Mouse (Mus musculus): ENCODE measurements around the gene Cc2d1b. TPM values are rescaled to one million over a fixed set of nuclear protein-coding genes. Genes with fewer than 3 reads are reported as not detected.

The Cc2d1b gene
- polyA plus RNA-seq (2014; fragmentation: Illumina TruSeq; extraction: RNeasy Lipid Tissue Mini Kit (QIAGEN cat#74804); ENCODE audit: low read depth, low replicate concordance) = 46.0 TPM

GRCm38 (mm10) chr4:108619587-108620341, at the start of gene Cc2d1b:
Gene Cc2d1b (plus strand): TSS chr4:108619940.

GRCm38 (mm10) chr4:108578840-108579742, 40.6 kb upstream of the Cc2d1b start, which contains the start of the genes Prpf38a and Orc1:
Gene Prpf38a (minus strand): TSS chr4:108579336.
Gene Orc1 (plus strand): TSS chr4:108579423.

Other genes starting within 250 kb of the Cc2d1b start
- gene Shisal2a, start 236.6 kb upstream of the Cc2d1b start, polyA plus RNA-seq (2014; fragmentation: Illumina TruSeq; extraction: RNeasy Lipid Tissue Mini Kit (QIAGEN cat#74804); ENCODE audit: low read depth, low replicate concordance) = not detected
- gene Gpx7, start 213.0 kb upstream of the Cc2d1b start, polyA plus RNA-seq (2014; fragmentation: Illumina TruSeq; extraction: RNeasy Lipid Tissue Mini Kit (QIAGEN cat#74804); ENCODE audit: low read depth, low replicate concordance) = not detected
- gene Tut4, start 160.5 kb upstream of the Cc2d1b start, polyA plus RNA-seq (2014; fragmentation: Illumina TruSeq; extraction: RNeasy Lipid Tissue Mini Kit (QIAGEN cat#74804); ENCODE audit: low read depth, low replicate concordance) = 34.4 TPM
- gene Prpf38a, start 40.6 kb upstream of the Cc2d1b start, polyA plus RNA-seq (2014; fragmentation: Illumina TruSeq; extraction: RNeasy Lipid Tissue Mini Kit (QIAGEN cat#74804); ENCODE audit: low read depth, low replicate concordance) = 41.1 TPM
- not detected for gene Orc1, start 40.5 kb upstream of the Cc2d1b start, polyA plus RNA-seq (2014; fragmentation: Illumina TruSeq; extraction: RNeasy Lipid Tissue Mini Kit (QIAGEN cat#74804); ENCODE audit: low read depth, low replicate concordance)
- gene 3110021N24Rik, start 99.7 kb downstream of the Cc2d1b start, polyA plus RNA-seq (2014; fragmentation: Illumina TruSeq; extraction: RNeasy Lipid Tissue Mini Kit (QIAGEN cat#74804); ENCODE audit: low read depth, low replicate concordance) = 0.32 TPM
- gene Zfyve9, start 160.9 kb downstream of the Cc2d1b start, polyA plus RNA-seq (2014; fragmentation: Illumina TruSeq; extraction: RNeasy Lipid Tissue Mini Kit (QIAGEN cat#74804); ENCODE audit: low read depth, low replicate concordance) = 46.0 TPM
- 324 TPM for gene Btf3l4, start 213.7 kb downstream of the Cc2d1b start, polyA plus RNA-seq (2014; fragmentation: Illumina TruSeq; extraction: RNeasy Lipid Tissue Mini Kit (QIAGEN cat#74804); ENCODE audit: low read depth, low replicate concordance)
- 40.8 TPM for gene Txndc12, start 214.7 kb downstream of the Cc2d1b start, polyA plus RNA-seq (2014; fragmentation: Illumina TruSeq; extraction: RNeasy Lipid Tissue Mini Kit (QIAGEN cat#74804); ENCODE audit: low read depth, low replicate concordance)
- gene Kti12, start 227.8 kb downstream of the Cc2d1b start, polyA plus RNA-seq (2014; fragmentation: Illumina TruSeq; extraction: RNeasy Lipid Tissue Mini Kit (QIAGEN cat#74804); ENCODE audit: low read depth, low replicate concordance) = 18.8 TPM
- gene A730015C16Rik, start 228.7 kb downstream of the Cc2d1b start, polyA plus RNA-seq (2014; fragmentation: Illumina TruSeq; extraction: RNeasy Lipid Tissue Mini Kit (QIAGEN cat#74804); ENCODE audit: low read depth, low replicate concordance) = not detected

Data from kidney, adult 10 weeks (tissue).